ENCODE assay signal across 8 mouse cellular contexts in genomic region chr9:96795399-96795928, GRCm38 (mm10). TPM values are rescaled to one million over a fixed set of nuclear protein-coding genes. Genes with fewer than 3 reads are reported as not detected.
A peak's percentile ranks its signal among the peaks of the same experiment; 100 is the strongest.
DNase-seq lines count a peak whose midpoint lies in the region; ATAC-seq and TF ChIP-seq lines count a peak whose summit lies in the region.

No protein-coding gene starts in this region.

- no peaks in the 10 kb centered on the region for H3K4me1 ChIP-seq in embryonic facial prominence, embryonic 11.5 days (ENCODE audit: control insufficient read depth, insufficient read depth, low read length)
- H3K4me1 ChIP-seq in heart, embryonic 11.5 days (ENCODE audit: control insufficient read depth, insufficient read depth, low read length), result no peaks in the 10 kb centered on the region; the same call in 1 of the 2 replicates
- no peaks in the 10 kb centered on the region for H3K4me1 ChIP-seq in kidney, postnatal 0 days (replicated peaks; ENCODE audit: insufficient read depth, low read length)
- peaks cover 6% of the 10 kb centered on the region; the same call in 1 of the 2 replicates for H3K4me1 ChIP-seq in liver, embryonic 13.5 days (replicated peaks)

- peak overlapping the region; percentile 27 for H3K4me3 ChIP-seq in embryonic facial prominence, embryonic 11.5 days (ENCODE audit: low read depth, low read length)
- peak overlapping the region; percentile 41 for H3K4me3 ChIP-seq in heart, embryonic 11.5 days (ENCODE audit: low read depth, low read length)
- H3K4me3 ChIP-seq in kidney, postnatal 0 days (replicated peaks; ENCODE audit: low read depth, low read length), result peak overlapping the region; percentile 19
- H3K4me3 ChIP-seq in liver, embryonic 13.5 days (replicated peaks), result peak overlapping the region; percentile 32

- H3K27me3 ChIP-seq in embryonic facial prominence, embryonic 11.5 days (ENCODE audit: control insufficient read depth, insufficient read depth, low read length), result no peaks in the 10 kb centered on the region
- no peaks in the 10 kb centered on the region for H3K27me3 ChIP-seq in heart, embryonic 11.5 days (ENCODE audit: control insufficient read depth, insufficient read depth, low read length)
- H3K27me3 ChIP-seq in kidney, postnatal 0 days (ENCODE audit: insufficient read depth, low read length), result no peaks in the 10 kb centered on the region
- H3K27me3 ChIP-seq in liver, embryonic 13.5 days, result no peaks in the 10 kb centered on the region

- WGBS in embryonic facial prominence, embryonic 11.5 days, result 9% methylated on average over 10 of the region's 10 CpGs
- WGBS in heart, embryonic 11.5 days (ENCODE audit: insufficient replicate concordance), result 10% methylated on average over 10 of the region's 10 CpGs
- 7% methylated on average over 10 of the region's 10 CpGs for WGBS in kidney, postnatal 0 days
- WGBS in liver, embryonic 13.5 days (ENCODE audit: insufficient replicate concordance), result 13% methylated on average over 10 of the region's 10 CpGs

- H3K36me3 ChIP-seq in embryonic facial prominence, embryonic 11.5 days (replicated peaks; ENCODE audit: control insufficient read depth, insufficient read depth, low read depth, low read length), result no peaks in the 10 kb centered on the region
- H3K36me3 ChIP-seq in heart, embryonic 11.5 days (ENCODE audit: control insufficient read depth, insufficient read depth, low read length), result no peaks in the 10 kb centered on the region
- no peaks in the 10 kb centered on the region for H3K36me3 ChIP-seq in kidney, postnatal 0 days (ENCODE audit: insufficient read depth, low read length)
- H3K36me3 ChIP-seq in liver, embryonic 13.5 days, result no peaks in the 10 kb centered on the region

- peak; percentile 65 for ATAC-seq in embryonic facial prominence, embryonic 11.5 days (replicated peaks; ENCODE audit: insufficient number of reproducible peaks, low FRiP score, low TSS enrichment, low read depth)
- ATAC-seq in heart, embryonic 11.5 days (replicated peaks; ENCODE audit: insufficient number of reproducible peaks, low FRiP score, low TSS enrichment), result peak; percentile 57
- ATAC-seq in kidney, postnatal 0 days (replicated peaks; ENCODE audit: low FRiP score, low read depth), result peak; percentile 47; the same call in 1 of the 2 replicates
- peak; percentile 34; the same call in 1 of the 2 replicates for ATAC-seq in liver, embryonic 13.5 days (ENCODE audit: low read depth)
- ATAC-seq in neutrophil, adult 5-6 weeks (ENCODE audit: extremely low read depth, insufficient number of reproducible peaks, low FRiP score, poor library complexity, severe bottlenecking), result 0 out of 2 replicates have a peak, but pooled peaks have one; percentile 6

- H3K9me3 ChIP-seq in embryonic facial prominence, embryonic 11.5 days (replicated peaks; ENCODE audit: control insufficient read depth, low read length), result no peaks in the 10 kb centered on the region
- no peaks in the 10 kb centered on the region for H3K9me3 ChIP-seq in heart, embryonic 11.5 days (replicated peaks; ENCODE audit: control insufficient read depth, low read length)
- no peaks in the 10 kb centered on the region for H3K9me3 ChIP-seq in kidney, postnatal 0 days (replicated peaks; ENCODE audit: low read length)
- no peaks in the 10 kb centered on the region for H3K9me3 ChIP-seq in liver, embryonic 13.5 days (replicated peaks)

- no peak overlapping the region for H3K27ac ChIP-seq in embryonic facial prominence, embryonic 11.5 days (replicated peaks; ENCODE audit: low read depth, low read length)
- 0 out of 2 replicates have a peak overlapping the region, but pooled peaks have one; percentile 29 for H3K27ac ChIP-seq in heart, embryonic 11.5 days (ENCODE audit: low read depth, low read length)
- H3K27ac ChIP-seq in kidney, postnatal 0 days, result no peak overlapping the region
- no peak overlapping the region for H3K27ac ChIP-seq in liver, embryonic 13.5 days

- peak overlapping the region; percentile 43 for H3K4me2 ChIP-seq in embryonic facial prominence, embryonic 11.5 days (ENCODE audit: low read depth, low read length)
- H3K4me2 ChIP-seq in heart, embryonic 11.5 days, result peak overlapping the region; percentile 73
- H3K4me2 ChIP-seq in kidney, postnatal 0 days (ENCODE audit: low read length), result peak overlapping the region; percentile 63
- H3K4me2 ChIP-seq in liver, embryonic 13.5 days, result peak overlapping the region; percentile 59

- TF ChIP-seq CTCF in kidney, postnatal 0 days (IDR thresholded peaks at IDR 0.05; ENCODE audit: low read depth), result no peak

- H3K9ac ChIP-seq in embryonic facial prominence, embryonic 11.5 days (replicated peaks; ENCODE audit: low read length), result peak overlapping the region; percentile 54
- H3K9ac ChIP-seq in heart, embryonic 11.5 days (ENCODE audit: low read depth, low read length), result peak overlapping the region; percentile 74
- peak overlapping the region; percentile 15; the same call in 1 of the 2 replicates for H3K9ac ChIP-seq in kidney, postnatal 0 days (ENCODE audit: low read depth, low read length)
- peak overlapping the region; percentile 18; the same call in 1 of the 2 replicates for H3K9ac ChIP-seq in liver, embryonic 13.5 days

- peak; percentile 45 for DNase-seq in CD4-positive helper T cell, adult 2 months (ENCODE audit: low read depth, low spot score)
- DNase-seq in R1 (ENCODE audit: low read depth, low spot score) (peak; percentile 81), adipocyte (ENCODE audit: low spot score) (no peak)
- DNase-seq in embryonic facial prominence, embryonic 11.5 days (ENCODE audit: low spot score), result peak; percentile 79
- DNase-seq in kidney, postnatal 0 days (ENCODE audit: low spot score), result peak; percentile 80
- no peak for DNase-seq in liver, embryonic 13.5 days

RNA-seq across cellular contexts. Expression of gene Zbtb38, which starts 42.8 kb away (rescaled TPM):
- polyA plus RNA-seq in embryonic facial prominence, embryonic 11.5 days (2014; fragmentation: Nextera tagmentation; extraction: Ambion mirVana), result 8.8 and 9.3 TPM in 2 replicates
- 22.7 and 24.7 TPM in 2 replicates for polyA plus RNA-seq in heart, embryonic 11.5 days (2014; fragmentation: Nextera tagmentation; extraction: Ambion mirVana)
- polyA plus RNA-seq in kidney, postnatal 0 days (2015; fragmentation: Nextera tagmentation; extraction: Ambion mirVana), result 28.3 and 28.5 TPM in 2 replicates
- polyA plus RNA-seq in liver, embryonic 13.5 days (2015; fragmentation: Nextera tagmentation; extraction: Ambion mirVana), result 5.8 and 7.2 TPM in 2 replicates
- total RNA-seq in neutrophil, adult 5-6 weeks (2017), result 31.0 and 31.3 TPM in 2 replicates

Comparison
In these comparisons a context has a peak if more than half of its experiments do, and no peak if none do; other contexts are left out.
1. DNase-seq: peak in CD4-positive helper T cell, adult 2 months (single experiment), R1 (single experiment), embryonic facial prominence, embryonic 11.5 days (single experiment) and kidney, postnatal 0 days (single experiment); none in liver, embryonic 13.5 days (single experiment) and adipocyte (single experiment).
2. ATAC-seq: peak in every context shown above with its lines; median percentile 65 in embryonic facial prominence, embryonic 11.5 days; 57 in heart, embryonic 11.5 days; 47 in kidney, postnatal 0 days; 34 in liver, embryonic 13.5 days; 6 in neutrophil, adult 5-6 weeks.
3. H3K9ac ChIP-seq: peak in every context shown above with its lines; median percentile 74 in heart, embryonic 11.5 days; 54 in embryonic facial prominence, embryonic 11.5 days; 18 in liver, embryonic 13.5 days; 15 in kidney, postnatal 0 days.
4. Peak in every context shown above with its lines, with median percentiles within 50 percentile points of each other: H3K4me2 ChIP-seq and H3K4me3 ChIP-seq.